Mouse (Mus musculus) spleen, postnatal 4 days (tissue): ENCODE measurements around the gene Mical1.

Experiments
- DNase-seq, 2 experiments: peaks; one replicate each; pipeline ENCODE4 v3.0.0; 2022; ENCODE audit warnings: low spot score in 2 of 2

The Mical1 gene

DNA sequence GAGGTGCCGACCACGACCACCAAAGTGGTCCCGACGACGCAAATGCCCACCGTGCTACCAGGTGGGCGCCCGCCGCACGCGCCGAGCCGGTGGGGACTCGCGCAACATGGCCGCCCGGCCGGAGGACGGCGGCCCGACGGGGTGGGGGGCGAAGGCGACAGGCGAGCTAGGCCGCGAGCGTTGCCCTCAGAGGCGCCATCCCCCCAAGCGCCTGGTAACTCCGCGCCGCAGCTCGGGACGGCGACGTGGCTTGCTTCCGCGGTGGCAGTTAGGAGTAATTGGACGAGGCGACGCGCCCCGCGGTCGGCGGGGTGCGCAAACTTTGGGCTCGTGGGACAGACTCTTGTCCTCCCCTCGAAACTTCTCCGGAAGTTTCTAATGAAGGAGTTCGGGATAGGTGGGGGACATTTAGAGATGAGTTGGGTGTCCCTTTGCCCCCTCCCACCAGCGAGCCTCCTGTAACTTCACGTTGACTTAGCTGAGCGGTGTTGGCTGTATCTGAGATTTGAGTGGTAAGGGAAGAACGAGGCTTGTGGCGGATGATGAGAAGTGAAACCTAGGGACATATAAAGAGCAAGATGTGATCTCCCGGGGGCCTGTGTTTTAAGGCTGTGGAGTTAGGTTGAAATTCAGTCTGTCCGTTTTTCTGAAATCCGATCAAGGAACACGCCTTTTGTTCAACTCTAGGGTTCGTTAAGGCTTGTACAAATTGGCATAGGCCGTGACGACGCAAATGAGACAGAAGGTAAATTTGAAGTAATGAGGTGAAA is 43.7 kb downstream of the Mical1 start:
- DNase-seq: peak; percentile 59 to 85

DNA sequence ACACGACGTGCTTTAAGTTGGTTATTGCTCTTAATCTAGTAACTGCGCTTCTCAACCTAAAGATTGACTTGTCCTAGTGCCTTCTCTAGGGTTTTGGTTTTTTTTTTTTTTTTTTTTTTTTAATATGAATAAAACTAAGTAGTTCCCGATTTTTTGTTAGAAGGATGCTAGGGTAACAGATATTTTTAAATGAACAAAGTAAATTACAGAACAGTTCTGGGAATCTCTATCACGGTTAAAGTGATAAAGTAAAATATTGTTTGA is 44.2 kb downstream of the Mical1 start:
- DNase-seq: no peak

DNA sequence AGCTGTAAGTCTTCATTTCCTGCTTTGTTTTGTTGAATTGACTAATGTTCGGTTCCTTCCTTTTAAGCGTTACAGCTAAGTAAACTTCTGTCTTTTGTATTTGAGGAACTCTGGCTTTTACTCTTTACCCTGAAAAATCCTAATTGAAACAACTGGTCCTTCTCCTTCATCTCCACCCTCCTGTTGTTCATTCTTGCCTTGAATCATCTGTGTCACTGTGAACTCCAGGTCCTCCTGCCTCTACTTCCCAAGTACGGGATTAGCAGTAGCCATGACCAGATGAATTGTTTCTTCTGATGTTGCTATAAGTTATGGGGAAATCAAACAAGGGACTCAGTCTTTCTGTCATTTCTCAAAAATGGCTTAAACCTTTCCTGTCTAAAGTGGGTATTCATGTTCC is 47.3 kb downstream of the Mical1 start:
- no peak for DNase-seq

DNA sequence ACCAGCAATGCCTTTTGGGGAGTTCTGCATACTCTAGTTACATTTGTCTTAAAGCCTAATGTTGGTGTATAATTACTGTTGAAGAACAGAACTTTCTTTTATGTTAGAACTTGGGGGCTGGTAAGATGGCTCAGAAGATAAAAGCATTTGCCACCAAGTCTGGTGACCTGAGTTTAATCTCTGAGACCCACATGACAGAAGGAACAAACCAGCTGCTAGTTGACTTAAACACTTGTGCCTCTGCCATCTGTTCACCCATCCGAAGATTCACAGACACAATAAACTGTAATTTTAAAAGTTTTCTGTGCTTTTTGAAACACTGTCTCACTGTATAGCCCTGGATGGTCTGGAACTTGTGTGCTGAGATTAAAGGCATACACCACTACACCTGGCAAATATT is 49.6 kb downstream of the Mical1 start:
- DNase-seq: no peak

DNA sequence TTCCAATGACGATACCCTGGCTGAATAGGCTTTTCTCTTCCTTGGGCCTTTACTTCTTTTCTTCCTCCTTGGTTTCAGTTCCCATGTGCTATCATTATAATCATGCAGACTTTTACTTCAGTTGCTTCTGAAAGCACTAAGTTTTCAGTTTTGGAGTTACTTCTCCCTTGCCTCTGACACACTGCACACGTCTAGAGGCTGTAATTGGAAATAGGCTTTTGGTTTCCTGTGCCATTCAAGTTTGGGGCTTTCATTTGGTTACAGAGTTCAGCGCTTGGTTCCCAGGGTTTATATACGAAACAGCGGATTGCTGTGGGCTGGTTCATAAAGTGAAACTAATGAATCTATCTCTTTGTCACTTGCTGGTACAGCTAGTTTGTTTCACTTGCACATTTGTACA is 53.9 kb downstream of the Mical1 start:
- DNase-seq: no peak

DNA sequence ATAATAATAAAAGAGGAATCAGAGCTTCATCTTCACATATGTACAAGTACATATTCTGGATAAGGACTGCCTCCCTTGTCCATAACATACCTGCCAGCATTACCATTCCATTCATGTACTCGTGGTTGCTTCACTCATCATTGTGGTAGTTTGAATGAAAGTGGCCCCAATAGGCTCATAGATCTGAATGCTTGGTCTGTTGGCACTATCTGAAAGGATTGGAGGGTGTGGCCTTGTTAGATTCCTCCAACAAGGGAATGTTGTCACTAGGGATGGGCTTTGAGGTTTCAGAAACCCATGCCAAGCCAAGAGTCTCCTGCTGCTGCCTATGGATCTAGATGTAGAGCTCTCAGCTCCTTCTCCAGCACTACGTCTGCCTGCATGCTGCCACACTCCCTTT is 59.9 kb downstream of the Mical1 start:
- DNase-seq: no peak
